In the genomic region with DNA sequence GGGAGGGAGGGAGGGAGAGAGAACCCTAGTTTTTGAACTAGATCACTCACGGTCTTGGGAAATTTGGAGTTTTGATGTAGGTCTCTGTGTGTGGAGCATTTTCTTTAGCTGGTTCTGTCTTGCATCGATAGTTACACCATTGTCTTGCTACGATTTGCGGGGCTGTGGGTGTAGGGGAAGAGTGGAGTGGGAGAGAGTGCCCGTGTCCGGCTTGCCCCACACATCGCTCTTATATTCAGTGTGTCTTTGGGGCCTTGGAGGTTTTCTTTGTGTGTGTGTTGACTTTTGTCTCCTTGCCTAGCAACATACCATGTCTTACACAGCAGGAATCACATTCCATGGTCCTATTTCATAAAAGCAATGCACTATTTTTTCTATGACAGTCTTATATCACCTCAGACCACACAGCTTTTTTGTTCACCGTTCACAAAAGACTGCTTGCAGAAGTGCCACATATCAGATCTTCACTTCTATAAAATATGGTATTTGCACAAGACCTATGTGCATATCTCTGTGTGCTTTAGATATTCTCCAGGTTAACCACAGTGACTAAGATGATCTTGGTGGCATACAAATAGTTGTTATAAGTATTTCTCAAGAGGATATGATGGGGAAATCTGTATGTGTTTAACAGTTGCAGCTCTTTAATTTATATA, we compare ENCODE assay signal across 8 mouse cellular contexts. TPM values are rescaled to one million over a fixed set of nuclear protein-coding genes. Genes with fewer than 3 reads are reported as not detected.
DNase-seq lines count a peak whose midpoint lies in the region; ATAC-seq lines count a peak whose summit lies in the region.

No protein-coding gene starts in this region.

- 1% methylated on average over 8 of the region's 8 CpGs for WGBS in heart, embryonic 10.5 days
- WGBS in hindbrain, embryonic 12.5 days, result 3% methylated on average over 8 of the region's 8 CpGs
- WGBS in midbrain, embryonic 10.5 days, result 5% methylated on average over 8 of the region's 8 CpGs

- peak overlapping the region; percentile 65 for H3K4me3 ChIP-seq in heart, embryonic 10.5 days
- H3K4me3 ChIP-seq in hindbrain, embryonic 12.5 days, result peak overlapping the region; percentile 43
- H3K4me3 ChIP-seq in midbrain, embryonic 10.5 days, result peak overlapping the region; percentile 57

- H3K9me3 ChIP-seq in heart, embryonic 10.5 days, result no peaks in the 10 kb centered on the region
- H3K9me3 ChIP-seq in hindbrain, embryonic 12.5 days (replicated peaks), result no peaks in the 10 kb centered on the region
- H3K9me3 ChIP-seq in midbrain, embryonic 10.5 days (replicated peaks), result no peaks in the 10 kb centered on the region

- H3K9ac ChIP-seq in hindbrain, embryonic 12.5 days, result no peak overlapping the region

- H3K4me2 ChIP-seq in hindbrain, embryonic 12.5 days (replicated peaks), result peak overlapping the region; percentile 68

- no peak for ATAC-seq in hindbrain, embryonic 12.5 days (ENCODE audit: low FRiP score)

- no peak for DNase-seq in heart, embryonic 10.5 days (ENCODE audit: low spot score)
- DNase-seq in heart, adult 8-10 months (ENCODE audit: low spot score), result no peak
- peak; percentile 14 for DNase-seq in Muller cell, postnatal 12 days (ENCODE audit: inconsistent ontology term)
- DNase-seq in midbrain, embryonic 10.5 days (ENCODE audit: low spot score), result peak; percentile 25
- no peak for DNase-seq in right cerebral cortex, postnatal 25 days
- DNase-seq in layer of hippocampus, adult 9-11 months, result no peak
- no peak for DNase-seq in layer of hippocampus, adult 8-10 months (ENCODE audit: low spot score in 2 of 2)

- H3K36me3 ChIP-seq in heart, embryonic 10.5 days, result no peaks in the 10 kb centered on the region
- H3K36me3 ChIP-seq in hindbrain, embryonic 12.5 days, result no peaks in the 10 kb centered on the region
- no peaks in the 10 kb centered on the region for H3K36me3 ChIP-seq in midbrain, embryonic 10.5 days

- H3K27ac ChIP-seq in heart, embryonic 10.5 days, result peak overlapping the region; percentile 75
- no peak overlapping the region for H3K27ac ChIP-seq in hindbrain, embryonic 12.5 days
- peak overlapping the region; percentile 73 for H3K27ac ChIP-seq in midbrain, embryonic 10.5 days (replicated peaks)

- no peaks in the 10 kb centered on the region for H3K4me1 ChIP-seq in heart, embryonic 10.5 days
- H3K4me1 ChIP-seq in hindbrain, embryonic 12.5 days, result peaks cover 4% of the 10 kb centered on the region; the same call in 1 of the 2 replicates
- H3K4me1 ChIP-seq in midbrain, embryonic 10.5 days, result peaks cover 16% of the 10 kb centered on the region

- H3K27me3 ChIP-seq in heart, embryonic 10.5 days (ENCODE audit: insufficient read depth, poor library complexity, severe bottlenecking), result no peaks in the 10 kb centered on the region
- no peaks in the 10 kb centered on the region for H3K27me3 ChIP-seq in hindbrain, embryonic 12.5 days
- H3K27me3 ChIP-seq in midbrain, embryonic 10.5 days (ENCODE audit: low read depth, poor library complexity, severe bottlenecking), result no peaks in the 10 kb centered on the region

RNA-seq across cellular contexts. Expression of a gene that starts 4.0 kb away (rescaled TPM):
- polyA plus RNA-seq in heart, embryonic 10.5 days (2016; fragmentation: Nextera tagmentation; extraction: Ambion mirVana), result not detected in 2 replicates
- under 1 TPM in 3 of 4 experiments, not detected in 1; 0.16 to 0.25 (median 0.19) TPM for total RNA-seq in heart, adult 8-10 months (2022)
- 0.18 and 0.45 TPM in 2 replicates for polyA plus RNA-seq in hindbrain, embryonic 12.5 days (2016; fragmentation: Nextera tagmentation; extraction: Ambion mirVana)
- polyA plus RNA-seq in midbrain, embryonic 10.5 days (2016; fragmentation: Nextera tagmentation; extraction: Ambion mirVana), result 0.25 TPM in 1 of 2 replicates, not detected in the other
- not detected for total RNA-seq in layer of hippocampus, adult 8-10 months (2022)

RNA-seq across cellular contexts. Expression of a gene that starts 51.0 kb away (rescaled TPM):
- polyA plus RNA-seq in heart, embryonic 10.5 days (2016; fragmentation: Nextera tagmentation; extraction: Ambion mirVana), result not detected in 2 replicates
- total RNA-seq in heart, adult 8-10 months (2022), result under 1 TPM in 1 of 4 experiments, not detected in 3; 0.47 TPM
- not detected in 2 replicates for polyA plus RNA-seq in hindbrain, embryonic 12.5 days (2016; fragmentation: Nextera tagmentation; extraction: Ambion mirVana)
- polyA plus RNA-seq in midbrain, embryonic 10.5 days (2016; fragmentation: Nextera tagmentation; extraction: Ambion mirVana), result not detected in 2 replicates
- total RNA-seq in layer of hippocampus, adult 8-10 months (2022), result not detected

Comparison
In these comparisons a context has a peak if more than half of its experiments do, and no peak if none do; other contexts are left out.
1. DNase-seq: peak in Muller cell, postnatal 12 days (single experiment) and midbrain, embryonic 10.5 days (single experiment); none in heart, embryonic 10.5 days (single experiment), heart, adult 8-10 months (single experiment), right cerebral cortex, postnatal 25 days (single experiment), layer of hippocampus, adult 9-11 months (single experiment) and layer of hippocampus, adult 8-10 months (0 of 2).
2. Peak in every context shown above with its lines, with median percentiles within 50 percentile points of each other: H3K4me3 ChIP-seq.